Mouse (Mus musculus) heart, adult 2 months (tissue): Measurements from ENCODE around the gene Kbtbd12. TPM values are rescaled to one million over a fixed set of nuclear protein-coding genes. Genes with fewer than 3 reads are reported as not detected.

Experiments
- DNase-seq, 2 experiments: peaks; one replicate each; pipeline ENCODE4 v3.0.0; 2021
- H3K27ac ChIP-seq: fragments of 200-600 bp; 2 replicates; pipeline ENCODE4 v1.8.1; 2022
- H3K27me3 ChIP-seq: fragments of 200-500 bp; 2 replicates; pipeline ENCODE4 v1.6.1; 2012; ENCODE audit warnings: mild to moderate bottlenecking, low read length, inconsistent platforms, mixed read lengths; ENCODE audit not compliant: control insufficient read depth, insufficient read depth
- H3K36me3 ChIP-seq: fragments of 200-500 bp; 2 replicates; pipeline ENCODE4 v1.6.1; 2012; ENCODE audit warnings: low read length, inconsistent platforms; ENCODE audit not compliant: control insufficient read depth, insufficient read depth
- H3K4me1 ChIP-seq: fragments of 200-500 bp; 2 replicates; pipeline ENCODE4 v1.6.1; 2011; ENCODE audit warnings: low read length; ENCODE audit not compliant: control insufficient read depth, insufficient read depth
- H3K4me3 ChIP-seq: fragments of 200-600 bp; 2 replicates; pipeline ENCODE4 v1.8.1; 2022
- H3K79me2 ChIP-seq: fragments of 200-500 bp; replicated peaks from 2 replicates; pipeline ENCODE4 v1.6.1; 2012; ENCODE audit warnings: mild to moderate bottlenecking, inconsistent platforms, low read length, moderate library complexity, mixed read lengths; ENCODE audit not compliant: control insufficient read depth, insufficient read depth
- H3K9ac ChIP-seq: fragments of 200-500 bp; 2 replicates; pipeline ENCODE4 v1.6.1; 2012; ENCODE audit warnings: low read depth, mild to moderate bottlenecking, control low read depth, inconsistent platforms, low read length, mixed read lengths
- CTCF ChIP-seq: fragments of 200-600 bp; IDR thresholded peaks from 2 replicates; pipeline ENCODE4 v1.8.1; 2022; ENCODE audit warnings: antibody characterized with exemption, mild to moderate bottlenecking, moderate library complexity
- EP300 ChIP-seq: fragments of 200-500 bp; IDR thresholded peaks from 2 replicates; pipeline ENCODE4 v1.6.1; 2011; ENCODE audit warnings: low read depth, low read length, control low read depth; ENCODE audit not compliant: insufficient read depth
- POLR2A ChIP-seq: fragments of 200-500 bp; IDR thresholded peaks from 2 replicates; pipeline ENCODE4 v1.6.1; 2011; ENCODE audit warnings: mild to moderate bottlenecking, low read depth, low read length, control low read depth; ENCODE audit not compliant: insufficient read depth
- WGBS: fragments of 180-500 bp; shearing (Covaris S2); methylation state at CpG from one replicate; pipeline ENCODE4 v1.1.7; 2018; 5-methylcytosine and 5-hydroxymethylcytosine counted together
- intact Hi-C: fragments of 180-260 bp; cut with DNase I; formaldehyde crosslinking; loops from one replicate; pipeline ENCODE4 v1.15.1; 2025
- polyA plus RNA-seq: library from polyadenylated mRNA; depleted of rRNA; stranded (reverse); fragments of >200 nt; gene quantifications from 2 replicates; pipeline ENCODE4 v1.2.3, GENCODE M21; 2012
- total RNA-seq, 2 experiments: library from RNA; stranded (reverse); gene quantifications; 2 replicates each; pipeline ENCODE4 v1.2.3; 2021

Kbtbd12 gene
- total and polyA plus RNA-seq, 3 experiments = 14.7 to 37.4 (median 35.7) TPM

GRCm38 (mm10) chr6:88592367-88592766 lies 45.4 kb downstream of the Kbtbd12 start:
- H3K9ac ChIP-seq = no peak overlapping the region
- no peak overlapping the region for H3K4me3 ChIP-seq
- no peaks in the 10 kb centered on the region for H3K36me3 ChIP-seq
- no peaks in the 10 kb centered on the region for H3K27me3 ChIP-seq
- TF ChIP-seq EP300 (no peak), CTCF (no peak), POLR2A (no peak)
- H3K4me1 ChIP-seq = no peaks in the 10 kb centered on the region; the same call in none of the 2 replicates
- no peak overlapping the region for H3K27ac ChIP-seq
- 89% methylated on average over 6 of the region's 6 CpGs for WGBS
- no peaks in the 10 kb centered on the region for H3K79me2 ChIP-seq
- DNase-seq = no peak
- intact Hi-C loops = no loop called here

- no peak overlapping the region for H3K4me3 ChIP-seq
- no peak overlapping the region for H3K9ac ChIP-seq
- peak in 1 of 2 experiments; percentile 12 for DNase-seq
- no peaks in the 10 kb centered on the region; the same call in none of the 2 replicates for H3K4me1 ChIP-seq
- no peaks in the 10 kb centered on the region for H3K36me3 ChIP-seq
- H3K27ac ChIP-seq = no peak overlapping the region
- no peaks in the 10 kb centered on the region for H3K27me3 ChIP-seq
- 64% methylated on average over 4 of the region's 4 CpGs for whole genome bisulfite sequencing
- intact Hi-C loops = loop anchor here (2.0 kb wide), 1 partner anchor 127 kb away; no protein-coding TSS in a partner anchor
- no peaks in the 10 kb centered on the region for H3K79me2 ChIP-seq
- TF ChIP-seq CTCF = no peak
- no peak for TF ChIP-seq EP300
- TF ChIP-seq POLR2A = no peak
Measured at GRCm38 (mm10) chr6:88590231-88590630, 47.5 kb downstream of the Kbtbd12 start.

- WGBS = 10% methylated on average over 5 of the region's 5 CpGs
- Histone ChIP-seq H3K4me3 (no peak overlapping the region), H3K79me2 (no peaks in the 10 kb centered on the region), H3K36me3 (no peaks in the 10 kb centered on the region), H3K27ac (no peak overlapping the region), H3K9ac (no peak overlapping the region), H3K27me3 (no peaks in the 10 kb centered on the region), H3K4me1 (no peaks in the 10 kb centered on the region; the same call in none of the 2 replicates)
- intact Hi-C loops = loop anchor here (1.0 kb wide), 1 partner anchor 242 kb away; no protein-coding TSS in a partner anchor
- DNase-seq = peak; percentile 18 to 33
- TF ChIP-seq CTCF (peak; percentile 74), POLR2A (no peak), EP300 (peak; percentile 78; the same call in 1 of the 2 replicates)
Measured at GRCm38 (mm10) chr6:88589517-88589916, 48.2 kb downstream of the Kbtbd12 start.

GRCm38 (mm10) chr6:88588581-88589256 lies 49.0 kb downstream of the Kbtbd12 start:
- 86% methylated on average over 7 of the region's 7 CpGs for WGBS
- intact Hi-C loops = loop anchor here (1.0 kb wide), 1 partner anchor 243 kb away; no protein-coding TSS in a partner anchor
- Histone ChIP-seq H3K79me2 (no peaks in the 10 kb centered on the region), H3K27me3 (no peaks in the 10 kb centered on the region), H3K9ac (no peak overlapping the region), H3K36me3 (no peaks in the 10 kb centered on the region), H3K27ac (no peak overlapping the region), H3K4me1 (no peaks in the 10 kb centered on the region; the same call in none of the 2 replicates), H3K4me3 (no peak overlapping the region)
- TF ChIP-seq POLR2A (no peak), CTCF (no peak), EP300 (no peak)
- no peak for DNase-seq

- Histone ChIP-seq H3K36me3 (no peaks in the 10 kb centered on the region), H3K4me3 (no peak overlapping the region), H3K27ac (no peak overlapping the region), H3K79me2 (no peaks in the 10 kb centered on the region), H3K9ac (no peak overlapping the region), H3K27me3 (no peaks in the 10 kb centered on the region), H3K4me1 (no peaks in the 10 kb centered on the region; the same call in none of the 2 replicates)
- DNase-seq = no peak
- TF ChIP-seq EP300 (no peak), POLR2A (no peak), CTCF (no peak)
- intact Hi-C loops = no loop called here
- WGBS = 75% methylated on average over 3 of the region's 3 CpGs
Measured at GRCm38 (mm10) chr6:88587091-88587490, 50.7 kb downstream of the Kbtbd12 start.

- no peaks in the 10 kb centered on the region for H3K79me2 ChIP-seq
- DNase-seq = no peak
- H3K36me3 ChIP-seq = no peaks in the 10 kb centered on the region
- H3K27me3 ChIP-seq = no peaks in the 10 kb centered on the region
- no peak for TF ChIP-seq EP300
- TF ChIP-seq POLR2A = no peak
- TF ChIP-seq CTCF = no peak
- 45% methylated on average over 4 of the region's 4 CpGs for WGBS
- H3K4me3 ChIP-seq = no peak overlapping the region
- no peaks in the 10 kb centered on the region for H3K4me1 ChIP-seq
- no peak overlapping the region for H3K9ac ChIP-seq
- intact Hi-C loops = no loop called here
- no peak overlapping the region for H3K27ac ChIP-seq
Measured at GRCm38 (mm10) chr6:88583950-88584349, 53.8 kb downstream of the Kbtbd12 start.
